Mouse (Mus musculus) myocyte (in vitro differentiated cells): ENCODE results near the gene Prl7c1. TPM values are rescaled to one million over a fixed set of nuclear protein-coding genes. Genes with fewer than 3 reads are reported as not detected.
"Not testable (repeated sequence)": the region's sequence is repeated elsewhere in the genome, so short reads cannot be mapped to it uniquely, and the experiment has no call there.

Experiments used
- H3K27me3 ChIP-seq: one replicate; pipeline ENCODE4 v1.6.1; 2011; ENCODE audit not compliant: control insufficient read depth, insufficient read depth, insufficient read length
- H3K36me3 ChIP-seq: one replicate; pipeline ENCODE4 v1.6.1; 2011; ENCODE audit not compliant: control insufficient read depth, insufficient read depth
- H3K4me2 ChIP-seq: one replicate; pipeline ENCODE4 v1.6.1; 2011; ENCODE audit warnings: low read depth, control low read depth
- H3K4me3 ChIP-seq: one replicate; pipeline ENCODE4 v1.5.1; 2011; ENCODE audit warnings: mild to moderate bottlenecking, control low read depth, moderate library complexity
- H3K79me2 ChIP-seq: one replicate; pipeline ENCODE4 v1.6.1; 2011; ENCODE audit not compliant: control insufficient read depth, insufficient read depth
- H3ac ChIP-seq: one replicate; pipeline ENCODE4 v1.6.1; 2011; ENCODE audit not compliant: control insufficient read depth, insufficient read length
- CEBPB ChIP-seq: IDR thresholded peaks from 2 replicates; pipeline ENCODE4 v1.6.1; 2011; ENCODE audit warnings: mild to moderate bottlenecking, moderate library complexity; ENCODE audit not compliant: poor library complexity, insufficient read depth, severe bottlenecking
- E2F4 ChIP-seq: IDR thresholded peaks from one replicate; pipeline ENCODE4 v1.6.1; 2011; ENCODE audit warnings: mild to moderate bottlenecking, control low read depth, moderate library complexity; ENCODE audit not compliant: insufficient read depth
- MAX ChIP-seq: IDR thresholded peaks from one replicate; pipeline ENCODE4 v1.6.1; 2011; ENCODE audit warnings: low read depth, mild to moderate bottlenecking, control low read depth
- MYOD1 ChIP-seq, 3 experiments: IDR thresholded peaks; one replicate each; pipeline ENCODE4 v1.6.1; 2011; ENCODE audit warnings: control low read depth in 2 of 3, low read depth in 2 of 3, mild to moderate bottlenecking in 2 of 3, moderate library complexity in 1 of 3; ENCODE audit not compliant: insufficient read length in 2 of 3, control insufficient read depth in 1 of 3
- MYOG ChIP-seq, 3 experiments: IDR thresholded peaks; one replicate each; pipeline ENCODE4 v1.6.1; 2011; ENCODE audit warnings: control low read depth in 2 of 3, low read depth in 2 of 3, mild to moderate bottlenecking in 2 of 3; ENCODE audit not compliant: insufficient read length in 2 of 3, control insufficient read depth in 1 of 3, insufficient read depth in 1 of 3
- POLR2A ChIP-seq: IDR thresholded peaks from one replicate; pipeline ENCODE4 v1.6.1; 2011; ENCODE audit warnings: low read depth, mild to moderate bottlenecking, control low read depth, moderate library complexity; ENCODE audit not compliant: insufficient read length
- POLR2AphosphoS2 ChIP-seq: IDR thresholded peaks from one replicate; pipeline ENCODE4 v1.6.1; 2011; ENCODE audit warnings: low read depth, control low read depth; ENCODE audit not compliant: insufficient read length
- REST ChIP-seq: IDR thresholded peaks from one replicate; pipeline ENCODE4 v1.6.1; 2011; ENCODE audit warnings: mild to moderate bottlenecking, control low read depth, moderate library complexity; ENCODE audit not compliant: insufficient read depth, insufficient read length
- SRF ChIP-seq: IDR thresholded peaks from one replicate; pipeline ENCODE4 v1.6.1; 2011; ENCODE audit warnings: low read depth; ENCODE audit not compliant: control insufficient read depth, insufficient read length
- TCF12 ChIP-seq: IDR thresholded peaks from one replicate; pipeline ENCODE4 v1.6.1; 2011; ENCODE audit warnings: mild to moderate bottlenecking, control low read depth; ENCODE audit not compliant: poor library complexity, insufficient read depth, severe bottlenecking
- TCF3 ChIP-seq: IDR thresholded peaks from one replicate; pipeline ENCODE4 v1.6.1; 2011; ENCODE audit warnings: low read depth, control low read depth; ENCODE audit not compliant: insufficient read length
- USF1 ChIP-seq: IDR thresholded peaks from one replicate; pipeline ENCODE4 v1.6.1; 2011; ENCODE audit warnings: low read depth, mild to moderate bottlenecking, control low read depth, moderate library complexity
- polyA plus RNA-seq: library from polyadenylated mRNA; unstranded; fragments of >200 nt; fragmentation: generic; extraction: Trizol; gene quantifications from one replicate; pipeline ENCODE4 v1.2.1, GENCODE M21; 2012; ENCODE audit warnings: missing spikeins

Prl7c1 gene
- polyA plus RNA-seq: not detected

GRCm38 (mm10) chr13:27780704-27781103, at the start of gene Prl7c1:
Gene Prl7c1 (minus strand): TSS chr13:27780804.
- H3K36me3 ChIP-seq, H3K79me2 ChIP-seq, H3K4me3 ChIP-seq, H3K27me3 ChIP-seq, H3K4me2 ChIP-seq, H3ac ChIP-seq: not testable (repeated sequence)

- H3K27me3 ChIP-seq: no peaks in the 10 kb centered on the region
- no peak overlapping the region for H3K4me2 ChIP-seq
- H3ac ChIP-seq: no peak overlapping the region
- TF ChIP-seq E2F4 (no peak), CEBPB (no peak), POLR2AphosphoS2 (no peak), TCF3 (peak; percentile 32), REST (no peak), MAX (no peak), MYOG (IDR thresholded peaks at IDR 0.05; ENCODE audit: control insufficient read depth in 1 of 3, insufficient read depth in 1 of 3, insufficient read length in 2 of 3, low read depth in 2 of 3) (peak in 1 of 3 experiments; percentile 57), SRF (no peak), MYOD1 (IDR thresholded peaks at IDR 0.05; ENCODE audit: control insufficient read depth in 1 of 3, insufficient read length in 2 of 3, low read depth in 2 of 3) (peak; percentile 35 to 82 (median 74)), USF1 (no peak), POLR2A (no peak), TCF12 (peak; percentile 33)
- H3K36me3 ChIP-seq: no peaks in the 10 kb centered on the region
- H3K4me3 ChIP-seq: no peak overlapping the region
- H3K79me2 ChIP-seq: no peaks in the 10 kb centered on the region
Observed at GRCm38 (mm10) chr13:27802765-27803164, 22.2 kb upstream of the Prl7c1 start.

- H3K4me2 ChIP-seq: no peak within 1 kb of the TSS
- H3K36me3 ChIP-seq: no peaks in the 10 kb centered on the region
- H3K27me3 ChIP-seq: no peaks in the 10 kb centered on the region
- H3K4me3 ChIP-seq: no peak within 1 kb of the TSS
- TF ChIP-seq POLR2A: no peak
- no peak for TF ChIP-seq SRF
- no peak for TF ChIP-seq TCF12
- TF ChIP-seq MYOD1 (IDR thresholded peaks at IDR 0.05; ENCODE audit: control insufficient read depth in 1 of 3, insufficient read length in 2 of 3, low read depth in 2 of 3): no peak
- no peak for TF ChIP-seq TCF3
- no peak for TF ChIP-seq MAX
- TF ChIP-seq MYOG (IDR thresholded peaks at IDR 0.05; ENCODE audit: control insufficient read depth in 1 of 3, insufficient read depth in 1 of 3, insufficient read length in 2 of 3, low read depth in 2 of 3): no peak
- no peak for TF ChIP-seq E2F4
- TF ChIP-seq POLR2AphosphoS2: no peak
- TF ChIP-seq CEBPB: no peak
- TF ChIP-seq REST: no peak
- TF ChIP-seq USF1: no peak
- H3ac ChIP-seq: no peak within 1 kb of the TSS
- H3K79me2 ChIP-seq: no peaks in the 10 kb centered on the region
Observed at GRCm38 (mm10) chr13:27801354-27801753, 20.8 kb upstream of the Prl7c1 start, which contains the start of gene Prl2a1. Gene Prl2a1 (plus strand): TSS chr13:27801654.

GRCm38 (mm10) chr13:27799303-27799702, 18.7 kb upstream of the Prl7c1 start:
- H3K79me2 ChIP-seq: no peaks in the 10 kb centered on the region
- no peak overlapping the region for H3K4me2 ChIP-seq
- no peak overlapping the region for H3ac ChIP-seq
- H3K27me3 ChIP-seq: no peaks in the 10 kb centered on the region
- no peaks in the 10 kb centered on the region for H3K36me3 ChIP-seq
- TF ChIP-seq E2F4: no peak
- no peak for TF ChIP-seq MYOD1 (IDR thresholded peaks at IDR 0.05; ENCODE audit: control insufficient read depth in 1 of 3, insufficient read length in 2 of 3, low read depth in 2 of 3)
- no peak for TF ChIP-seq TCF3
- TF ChIP-seq MYOG (IDR thresholded peaks at IDR 0.05; ENCODE audit: control insufficient read depth in 1 of 3, insufficient read depth in 1 of 3, insufficient read length in 2 of 3, low read depth in 2 of 3): no peak
- TF ChIP-seq MAX: no peak
- TF ChIP-seq USF1: no peak
- TF ChIP-seq SRF: no peak
- no peak; the same call in 1 of the 2 replicates for TF ChIP-seq CEBPB
- no peak for TF ChIP-seq REST
- no peak for TF ChIP-seq POLR2A
- no peak for TF ChIP-seq TCF12
- no peak for TF ChIP-seq POLR2AphosphoS2
- no peak overlapping the region for H3K4me3 ChIP-seq

- Histone ChIP-seq H3K27me3 (no peaks in the 10 kb centered on the region), H3K4me2 (peak overlapping the region; percentile 34), H3ac (no peak overlapping the region), H3K79me2 (no peaks in the 10 kb centered on the region), H3K36me3 (no peaks in the 10 kb centered on the region), H3K4me3 (no peak overlapping the region)
- TF ChIP-seq CEBPB: no peak
- TF ChIP-seq TCF3: peak; percentile 23
- TF ChIP-seq MAX: no peak
- TF ChIP-seq MYOG (IDR thresholded peaks at IDR 0.05; ENCODE audit: control insufficient read depth in 1 of 3, insufficient read depth in 1 of 3, insufficient read length in 2 of 3, low read depth in 2 of 3): peak in 1 of 3 experiments; percentile 29
- TF ChIP-seq TCF12: peak; percentile 28
- no peak for TF ChIP-seq USF1
- peak in 2 of 3 experiments; percentile 75 for TF ChIP-seq MYOD1 (IDR thresholded peaks at IDR 0.05; ENCODE audit: control insufficient read depth in 1 of 3, insufficient read length in 2 of 3, low read depth in 2 of 3)
Observed at GRCm38 (mm10) chr13:27734512-27735186, 46.0 kb downstream of the Prl7c1 start.
